Mouse (Mus musculus) liver, adult 2 months (tissue): ENCODE data around the gene Cyp2d10. TPM values are rescaled to one million over a fixed set of nuclear protein-coding genes. Genes with fewer than 3 reads are reported as not detected.
A peak's percentile ranks its signal among the peaks of the same experiment; 100 is the strongest.

Source experiments
- DNase-seq: peaks from one replicate; pipeline ENCODE4 v3.0.0-alpha.2; 2011; ENCODE audit warnings: low read depth, low spot score; ENCODE audit errors: extremely low read depth
- H3K27ac ChIP-seq: fragments of 200-500 bp; replicated peaks from 2 replicates; pipeline ENCODE4 v1.5.1; 2012; ENCODE audit warnings: low read depth, mild to moderate bottlenecking, control low read depth, inconsistent platforms, low read length; ENCODE audit not compliant: insufficient read depth
- H3K27me3 ChIP-seq: fragments of 200-500 bp; 2 replicates; pipeline ENCODE4 v1.6.1; 2012; ENCODE audit warnings: mild to moderate bottlenecking, moderate library complexity, low read length, inconsistent platforms; ENCODE audit not compliant: control insufficient read depth, insufficient read depth
- H3K36me3 ChIP-seq: fragments of 200-500 bp; 2 replicates; pipeline ENCODE4 v1.6.1; 2012; ENCODE audit warnings: low read length, inconsistent platforms; ENCODE audit not compliant: control insufficient read depth, insufficient read depth
- H3K4me1 ChIP-seq: fragments of 200-500 bp; 2 replicates; pipeline ENCODE4 v1.6.1; 2011; ENCODE audit warnings: low read length; ENCODE audit not compliant: control insufficient read depth, insufficient read depth
- H3K4me3 ChIP-seq: fragments of 200-500 bp; 2 replicates; pipeline ENCODE4 v1.5.1; 2011; ENCODE audit warnings: low read depth, mild to moderate bottlenecking, control low read depth, low read length, moderate library complexity; ENCODE audit not compliant: insufficient read depth
- H3K79me2 ChIP-seq: fragments of 200-500 bp; 2 replicates; pipeline ENCODE4 v1.6.1; 2012; ENCODE audit warnings: inconsistent platforms, mild to moderate bottlenecking, low read length, moderate library complexity; ENCODE audit not compliant: control insufficient read depth, insufficient read depth
- H3K9ac ChIP-seq: fragments of 200-500 bp; 2 replicates; pipeline ENCODE4 v1.6.1; 2012; ENCODE audit warnings: low read depth, mild to moderate bottlenecking, control low read depth, inconsistent platforms, low read length
- CTCF ChIP-seq: fragments of 200-500 bp; IDR thresholded peaks from 2 replicates; pipeline ENCODE4 v1.5.1; 2011; ENCODE audit warnings: low read depth, low read length, control low read depth
- POLR2A ChIP-seq: fragments of 200-500 bp; IDR thresholded peaks from 2 replicates; pipeline ENCODE4 v1.6.1; 2011; ENCODE audit warnings: low read length, control low read depth; ENCODE audit not compliant: insufficient read depth; ENCODE audit errors: extremely low read depth
- WGBS: fragments of 180-500 bp; shearing (Covaris S2); methylation state at CpG from one replicate; pipeline ENCODE4 v1.1.7; 2018; 5-methylcytosine and 5-hydroxymethylcytosine counted together
- polyA plus RNA-seq: library from polyadenylated mRNA; depleted of rRNA; stranded (reverse); fragments of >200 nt; gene quantifications from 2 replicates; pipeline ENCODE4 v1.2.3, GENCODE M21; 2012
- total RNA-seq: library from RNA; depleted of rRNA; stranded (reverse); fragments of >200 nt; gene quantifications from 2 replicates; pipeline ENCODE4 v1.2.3, GENCODE M21; 2014

Gene Cyp2d10
- total and polyA plus RNA-seq, 2 experiments, result 912 to 1,823 TPM

- WGBS, result 71% methylated on average over 3 of the region's 3 CpGs
- Histone ChIP-seq H3K79me2 (no peaks in the 10 kb centered on the region), H3K9ac (peak overlapping the region; percentile 43), H3K4me1 (peaks cover 29% of the 10 kb centered on the region), H3K27me3 (no peaks in the 10 kb centered on the region), H3K4me3 (no peak overlapping the region), H3K27ac (peak overlapping the region; percentile 93), H3K36me3 (no peaks in the 10 kb centered on the region)
- no peak for TF ChIP-seq CTCF
- TF ChIP-seq POLR2A, result no peak
- DNase-seq, result peak; percentile 88
Observed at GRCm38 (mm10) chr15:82443658-82444057, 36.7 kb upstream of the Cyp2d10 start.

GRCm38 (mm10) chr15:82437975-82438617, 31.1 kb upstream of the Cyp2d10 start:
- Histone ChIP-seq H3K27ac (no peak overlapping the region; the same call in 1 of the 2 replicates), H3K4me3 (no peak overlapping the region), H3K79me2 (no peaks in the 10 kb centered on the region), H3K4me1 (peaks cover 27% of the 10 kb centered on the region), H3K27me3 (no peaks in the 10 kb centered on the region), H3K9ac (peak overlapping the region; percentile 37; the same call in 1 of the 2 replicates), H3K36me3 (no peaks in the 10 kb centered on the region)
- TF ChIP-seq CTCF (peak; percentile 61), POLR2A (no peak)
- 62% methylated on average over 5 of the region's 5 CpGs for WGBS
- DNase-seq, result peak; percentile 47

- no peak for DNase-seq
- WGBS, result 90% methylated on average over 2 of the region's 2 CpGs
Observed at GRCm38 (mm10) chr15:82435606-82436005, 28.6 kb upstream of the Cyp2d10 start.

GRCm38 (mm10) chr15:82435011-82435410, 28.0 kb upstream of the Cyp2d10 start:
- Histone ChIP-seq H3K4me3 (no peak overlapping the region), H3K27me3 (no peaks in the 10 kb centered on the region), H3K79me2 (no peaks in the 10 kb centered on the region), H3K36me3 (no peaks in the 10 kb centered on the region), H3K4me1 (peaks cover 20% of the 10 kb centered on the region), H3K9ac (peak overlapping the region; percentile 14; the same call in 1 of the 2 replicates), H3K27ac (peak overlapping the region; percentile 79)
- TF ChIP-seq POLR2A (no peak), CTCF (no peak)
- WGBS, result 40% methylated on average over 3 of the region's 3 CpGs
- DNase-seq, result no peak

More at GRCm38 (mm10) chr15:82435606-82436005, 28.6 kb upstream of the Cyp2d10 start:
- Histone ChIP-seq H3K27ac (peak overlapping the region; percentile 79), H3K36me3 (no peaks in the 10 kb centered on the region), H3K79me2 (no peaks in the 10 kb centered on the region), H3K27me3 (no peaks in the 10 kb centered on the region), H3K4me3 (no peak overlapping the region), H3K9ac (no peak overlapping the region), H3K4me1 (peaks cover 20% of the 10 kb centered on the region)
- TF ChIP-seq POLR2A (no peak), CTCF (no peak)

- Histone ChIP-seq H3K9ac (no peak overlapping the region), H3K79me2 (no peaks in the 10 kb centered on the region), H3K4me1 (peaks cover 20% of the 10 kb centered on the region), H3K27ac (peak overlapping the region; percentile 79), H3K4me3 (no peak overlapping the region), H3K36me3 (no peaks in the 10 kb centered on the region), H3K27me3 (no peaks in the 10 kb centered on the region)
- TF ChIP-seq CTCF (no peak), POLR2A (no peak)
- DNase-seq, result peak; percentile 93
- WGBS, result 29% methylated on average over 3 of the region's 3 CpGs
Observed at GRCm38 (mm10) chr15:82434541-82434940, 27.5 kb upstream of the Cyp2d10 start.

GRCm38 (mm10) chr15:82433621-82434020, 26.6 kb upstream of the Cyp2d10 start:
- H3K27me3 ChIP-seq, result no peaks in the 10 kb centered on the region
- no peak overlapping the region for H3K9ac ChIP-seq
- no peaks in the 10 kb centered on the region for H3K36me3 ChIP-seq
- no peak for DNase-seq
- WGBS, result 96% methylated on average over 3 of the region's 3 CpGs
- H3K79me2 ChIP-seq, result no peaks in the 10 kb centered on the region
- peak overlapping the region; percentile 57 for H3K27ac ChIP-seq
- TF ChIP-seq CTCF (no peak), POLR2A (no peak)
- H3K4me3 ChIP-seq, result no peak overlapping the region
- H3K4me1 ChIP-seq, result peaks cover 20% of the 10 kb centered on the region
